Mouse (Mus musculus): ENCODE results near the gene Tesk2.

Gene Tesk2

GRCm38 (mm10) chr4:116854286-116854685, 133.5 kb downstream of the Tesk2 start:
- no peak for DNase-seq (ENCODE audit: low read depth, low spot score)
